Mouse (Mus musculus): ENCODE measurements at regions not wholly inside any gene's neighbourhood (a gene's known extent, or its start where the extent isn't known, plus 50 kb on each side); places are given as distances from the start of the nearest gene placed in this dataset.
A peak's percentile ranks its signal among the peaks of the same experiment; 100 is the strongest.
"Not testable (repeated sequence)": the region's sequence is repeated elsewhere in the genome, so short reads cannot be mapped to it uniquely, and the experiment has no call there.

DNA sequence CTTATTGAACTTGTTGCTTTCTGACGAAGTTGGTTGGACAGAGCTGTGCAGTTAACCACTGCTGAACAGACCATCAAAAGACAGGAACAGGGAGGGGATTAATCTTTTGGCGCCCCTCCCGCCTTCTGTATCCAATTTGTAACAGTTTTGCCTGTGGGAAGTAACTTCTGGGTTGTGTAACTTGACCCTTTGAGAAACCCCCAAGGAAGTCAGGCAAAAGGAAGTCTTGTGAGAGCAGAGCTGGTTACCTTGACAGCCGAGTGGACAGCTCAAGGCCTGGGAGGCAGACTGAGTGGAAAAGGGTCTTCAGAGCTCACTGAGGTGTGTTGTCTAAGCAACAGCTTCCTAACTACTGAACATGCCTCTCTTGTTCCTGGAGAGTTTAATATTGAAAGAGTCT, 75.8 kb upstream of the Hao2 start:
- no peaks in the 10 kb centered on the region for H3K9me3 ChIP-seq (replicated peaks)
- H3K36me3 ChIP-seq, result no peaks in the 10 kb centered on the region
- H3K27me3 ChIP-seq (replicated peaks), result no peaks in the 10 kb centered on the region
- H3K4me1 ChIP-seq, result no peaks in the 10 kb centered on the region
- no peak overlapping the region for H3K4me3 ChIP-seq
- no peak overlapping the region for H3K4me2 ChIP-seq
- no peak overlapping the region for H3K27ac ChIP-seq
- 16% methylated on average over 4 of the region's 4 CpGs for WGBS (ENCODE audit: insufficient replicate concordance)
- ATAC-seq, result no peak
- H3K9ac ChIP-seq, result no peak overlapping the region

DNA sequence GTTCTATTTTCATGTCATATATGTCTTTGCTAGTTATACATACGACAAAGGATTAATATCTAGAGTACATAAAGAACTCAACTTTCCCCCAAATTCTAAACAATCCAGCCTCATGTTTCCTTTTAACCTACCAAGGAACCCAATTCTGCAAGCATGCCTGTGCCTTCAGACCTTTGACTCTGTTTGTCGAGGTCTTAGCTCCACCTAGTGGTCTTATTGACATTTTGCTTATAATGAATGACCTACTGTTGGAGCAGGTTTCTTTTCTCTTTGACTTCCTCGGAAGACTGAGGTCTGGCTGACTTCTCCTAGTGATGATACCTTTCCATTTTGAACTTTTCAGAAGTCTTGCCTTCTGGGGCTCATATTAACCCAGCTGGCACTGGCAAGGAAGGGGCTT, 82.7 kb upstream of the Hao2 start:
- Histone ChIP-seq H3K36me3 (no peaks in the 10 kb centered on the region), H3K9ac (no peak overlapping the region), H3K27me3 (replicated peaks) (no peaks in the 10 kb centered on the region), H3K9me3 (replicated peaks) (no peaks in the 10 kb centered on the region), H3K4me2 (no peak overlapping the region), H3K27ac (no peak overlapping the region), H3K4me1 (no peaks in the 10 kb centered on the region), H3K4me3 (no peak overlapping the region)
- 7% methylated on average over 3 of the region's 3 CpGs for WGBS (ENCODE audit: insufficient replicate concordance)
- ATAC-seq, result peak; percentile 55; the same call in 1 of the 2 replicates

- H3K27ac ChIP-seq, result no peak overlapping the region
- no peak overlapping the region for H3K4me2 ChIP-seq
- H3K4me3 ChIP-seq, result no peak overlapping the region
- WGBS (ENCODE audit: insufficient replicate concordance), result 74% methylated on average over 1 of the region's 1 CpGs
- no peak overlapping the region for H3K9ac ChIP-seq
- no peaks in the 10 kb centered on the region for H3K9me3 ChIP-seq (replicated peaks)
- H3K36me3 ChIP-seq, result no peaks in the 10 kb centered on the region
- H3K27me3 ChIP-seq (replicated peaks), result no peaks in the 10 kb centered on the region
- no peak for ATAC-seq
- no peaks in the 10 kb centered on the region for H3K4me1 ChIP-seq
Measured at GRCm38 (mm10) chr3:98982787-98983186, 89.7 kb upstream of the Hao2 start.

- H3K9ac ChIP-seq; H3K4me2 ChIP-seq; ATAC-seq; H3K27me3 ChIP-seq (replicated peaks); H3K4me3 ChIP-seq; H3K27ac ChIP-seq; H3K4me1 ChIP-seq; H3K9me3 ChIP-seq (replicated peaks); H3K36me3 ChIP-seq: not testable (repeated sequence)
- 38% methylated on average over 2 of the region's 2 CpGs for WGBS (ENCODE audit: insufficient replicate concordance)
Measured at GRCm38 (mm10) chr3:98987266-98987665, 94.2 kb upstream of the Hao2 start.

DNA sequence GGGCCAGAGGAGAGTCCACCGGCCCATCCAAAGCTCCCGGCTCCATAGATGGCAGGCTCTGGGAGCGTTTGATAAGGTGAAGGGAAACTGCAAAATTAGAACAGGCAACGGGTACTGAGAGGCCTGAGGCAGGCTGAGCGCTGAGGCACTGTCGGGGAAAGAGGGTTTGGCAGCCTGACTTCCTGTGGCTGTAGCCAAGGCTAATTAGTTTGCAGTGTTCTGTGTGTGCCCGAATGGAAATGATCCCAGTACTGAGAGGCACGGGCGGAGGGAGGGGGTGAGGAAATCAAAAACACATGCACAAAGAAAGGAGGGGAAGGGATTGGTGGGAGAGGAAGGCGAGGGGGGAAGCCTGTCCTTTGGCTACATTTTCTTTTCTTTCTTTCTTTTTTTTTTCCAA, 97.8 kb upstream of the Hao2 start:
- no peaks in the 10 kb centered on the region for H3K4me1 ChIP-seq
- no peaks in the 10 kb centered on the region for H3K36me3 ChIP-seq
- H3K27ac ChIP-seq, result no peak overlapping the region
- no peaks in the 10 kb centered on the region for H3K27me3 ChIP-seq (replicated peaks)
- no peak overlapping the region for H3K4me3 ChIP-seq
- H3K9ac ChIP-seq, result no peak overlapping the region
- no peaks in the 10 kb centered on the region for H3K9me3 ChIP-seq (replicated peaks)
- no peak for ATAC-seq
- 30% methylated on average over 10 of the region's 10 CpGs for WGBS (ENCODE audit: insufficient replicate concordance)
- no peak overlapping the region for H3K4me2 ChIP-seq

DNA sequence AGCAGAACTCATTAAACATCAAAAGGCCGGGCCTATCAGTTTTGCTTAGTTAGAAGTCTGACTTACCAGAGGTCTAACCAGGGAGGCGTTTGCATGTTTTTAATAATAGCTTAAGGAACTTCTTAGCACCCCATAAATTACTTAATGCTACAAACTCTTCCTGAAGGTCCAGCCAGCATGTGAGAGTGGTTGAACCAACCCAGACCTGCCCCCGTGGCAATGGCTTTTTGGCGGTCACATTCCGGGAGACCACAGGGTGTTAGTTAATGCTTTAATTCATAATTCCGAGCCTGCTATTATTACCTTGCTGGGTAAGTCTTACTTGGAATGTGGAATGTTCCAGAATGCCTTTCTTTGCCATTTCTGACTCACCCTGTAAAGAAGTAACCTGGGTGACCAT, 98.2 kb upstream of the Hao2 start:
- no peaks in the 10 kb centered on the region for H3K9me3 ChIP-seq (replicated peaks)
- no peak overlapping the region for H3K4me2 ChIP-seq
- no peak for ATAC-seq
- no peaks in the 10 kb centered on the region for H3K36me3 ChIP-seq
- H3K4me1 ChIP-seq, result no peaks in the 10 kb centered on the region
- H3K4me3 ChIP-seq, result no peak overlapping the region
- H3K27me3 ChIP-seq (replicated peaks), result no peaks in the 10 kb centered on the region
- H3K27ac ChIP-seq, result no peak overlapping the region
- 68% methylated on average over 6 of the region's 6 CpGs for WGBS (ENCODE audit: insufficient replicate concordance)
- no peak overlapping the region for H3K9ac ChIP-seq

DNA sequence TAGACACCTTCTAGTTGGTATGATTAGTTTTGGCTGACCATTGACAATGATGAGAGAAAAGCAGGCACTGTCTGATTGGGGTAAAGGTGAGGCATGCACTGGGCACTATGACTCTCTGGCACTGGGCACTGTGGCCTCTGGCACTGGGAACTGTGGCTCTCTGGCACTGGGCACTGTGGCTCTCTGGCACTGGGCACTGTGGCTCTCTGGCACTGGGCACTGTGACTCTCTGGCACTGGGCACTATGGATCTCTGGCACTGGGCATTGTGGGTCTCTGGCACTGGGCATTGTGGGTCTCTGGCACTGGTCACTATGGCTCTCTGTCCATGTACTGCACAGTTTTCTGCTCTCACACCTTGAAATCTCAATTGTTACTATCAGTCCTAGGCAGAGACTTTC, 101.0 kb upstream of the Hao2 start:
- H3K27ac ChIP-seq, result no peak overlapping the region
- no peaks in the 10 kb centered on the region for H3K36me3 ChIP-seq
- ATAC-seq, result no peak
- H3K9me3 ChIP-seq (replicated peaks), result no peaks in the 10 kb centered on the region
- no peak overlapping the region for H3K4me3 ChIP-seq
- H3K4me1 ChIP-seq, result no peaks in the 10 kb centered on the region
- no peaks in the 10 kb centered on the region for H3K27me3 ChIP-seq (replicated peaks)
- H3K4me2 ChIP-seq, result no peak overlapping the region
- H3K9ac ChIP-seq, result no peak overlapping the region

GRCm38 (mm10) chr3:99030636-99031035, 110.2 kb upstream of the Wars2 start:
- Histone ChIP-seq H3K4me3 (no peak overlapping the region), H3K4me2 (no peak overlapping the region), H3K9me3 (replicated peaks) (no peaks in the 10 kb centered on the region), H3K36me3 (no peaks in the 10 kb centered on the region), H3K9ac (no peak overlapping the region), H3K27ac (no peak overlapping the region), H3K27me3 (replicated peaks) (no peaks in the 10 kb centered on the region), H3K4me1 (no peaks in the 10 kb centered on the region)
- ATAC-seq, result no peak
- 42% methylated on average over 1 of the region's 1 CpGs for WGBS (ENCODE audit: insufficient replicate concordance)

- Histone ChIP-seq H3K4me2 (no peak overlapping the region), H3K4me3 (no peak overlapping the region), H3K4me1 (no peaks in the 10 kb centered on the region), H3K9ac (no peak overlapping the region), H3K27me3 (replicated peaks) (no peaks in the 10 kb centered on the region), H3K9me3 (replicated peaks) (no peaks in the 10 kb centered on the region), H3K27ac (no peak overlapping the region), H3K36me3 (no peaks in the 10 kb centered on the region)
- peak; percentile 24; the same call in 1 of the 2 replicates for ATAC-seq
- 51% methylated on average over 6 of the region's 6 CpGs for WGBS (ENCODE audit: insufficient replicate concordance)
Measured at GRCm38 (mm10) chr3:99046190-99046589, 94.7 kb upstream of the Wars2 start.

DNA sequence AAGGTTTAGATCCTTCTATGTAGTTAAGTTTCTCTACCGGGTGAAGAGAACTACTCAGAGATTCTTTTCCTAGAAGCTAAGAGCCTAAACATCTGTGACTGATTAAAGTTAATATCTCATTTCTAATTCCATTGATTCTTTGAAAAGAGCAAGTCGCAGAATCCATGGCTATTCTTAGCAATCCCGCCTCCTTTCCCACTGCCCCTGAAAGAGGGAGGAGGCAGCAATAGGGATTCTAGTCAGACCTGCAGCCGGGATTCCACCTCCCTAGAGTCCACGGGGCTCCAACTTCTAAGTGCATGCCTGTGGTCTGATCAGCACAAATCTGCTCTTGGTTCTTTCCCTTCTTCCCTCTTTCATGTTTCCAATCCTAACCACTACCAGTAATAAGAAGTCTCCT, 93.7 kb upstream of the Wars2 start:
- Histone ChIP-seq H3K9me3 (replicated peaks) (no peaks in the 10 kb centered on the region), H3K36me3 (no peaks in the 10 kb centered on the region), H3K4me2 (no peak overlapping the region), H3K9ac (no peak overlapping the region), H3K4me3 (no peak overlapping the region), H3K27ac (no peak overlapping the region), H3K4me1 (no peaks in the 10 kb centered on the region), H3K27me3 (replicated peaks) (no peaks in the 10 kb centered on the region)
- WGBS (ENCODE audit: insufficient replicate concordance), result 57% methylated on average over 5 of the region's 5 CpGs
- ATAC-seq, result no peak

DNA sequence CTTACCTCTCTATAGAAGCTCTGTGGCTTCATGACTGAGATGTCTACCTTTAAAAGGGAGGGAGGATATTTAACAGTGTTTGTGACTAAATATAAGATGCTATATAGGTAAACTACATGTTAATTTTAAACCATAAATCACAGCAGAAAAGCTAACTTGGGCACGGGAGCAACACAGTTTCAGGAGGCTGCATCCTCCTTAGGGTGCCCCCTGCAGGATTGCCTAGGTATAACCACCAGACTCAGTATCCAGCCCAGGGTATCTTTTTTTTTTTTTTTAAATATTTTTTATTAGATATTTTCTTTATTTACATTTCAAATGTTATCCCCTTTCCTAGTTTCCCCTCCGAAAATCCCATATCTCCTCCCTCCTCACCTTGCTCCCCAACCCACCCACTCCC, 91.6 kb upstream of the Wars2 start:
- no peaks in the 10 kb centered on the region for H3K9me3 ChIP-seq (replicated peaks)
- no peaks in the 10 kb centered on the region for H3K36me3 ChIP-seq
- no peak for ATAC-seq
- H3K27me3 ChIP-seq (replicated peaks), result no peaks in the 10 kb centered on the region
- H3K4me3 ChIP-seq, result no peak overlapping the region
- H3K4me2 ChIP-seq, result no peak overlapping the region
- H3K27ac ChIP-seq, result no peak overlapping the region
- H3K9ac ChIP-seq, result no peak overlapping the region
- 37% methylated on average over 2 of the region's 2 CpGs for WGBS (ENCODE audit: insufficient replicate concordance)
- no peaks in the 10 kb centered on the region for H3K4me1 ChIP-seq

GRCm38 (mm10) chr3:99052176-99052575, 88.7 kb upstream of the Wars2 start:
- H3K4me3 ChIP-seq, result no peak overlapping the region
- H3K9me3 ChIP-seq (replicated peaks), result no peaks in the 10 kb centered on the region
- no peak for ATAC-seq
- no peak overlapping the region for H3K4me2 ChIP-seq
- 87% methylated on average over 4 of the region's 4 CpGs for WGBS (ENCODE audit: insufficient replicate concordance)
- no peaks in the 10 kb centered on the region for H3K4me1 ChIP-seq
- no peak overlapping the region for H3K9ac ChIP-seq
- H3K27me3 ChIP-seq (replicated peaks), result no peaks in the 10 kb centered on the region
- H3K27ac ChIP-seq, result no peak overlapping the region
- no peaks in the 10 kb centered on the region for H3K36me3 ChIP-seq

GRCm38 (mm10) chr3:99067168-99067567, 73.7 kb upstream of the Wars2 start:
- WGBS (ENCODE audit: insufficient replicate concordance), result 75% methylated on average over 3 of the region's 3 CpGs
- H3K27me3 ChIP-seq (replicated peaks), result no peaks in the 10 kb centered on the region
- H3K36me3 ChIP-seq, result no peaks in the 10 kb centered on the region
- no peak overlapping the region for H3K4me3 ChIP-seq
- no peak overlapping the region for H3K4me2 ChIP-seq
- H3K27ac ChIP-seq, result no peak overlapping the region
- no peak for ATAC-seq
- no peaks in the 10 kb centered on the region for H3K9me3 ChIP-seq (replicated peaks)
- no peak overlapping the region for H3K9ac ChIP-seq
- H3K4me1 ChIP-seq, result no peaks in the 10 kb centered on the region
